Mouse (Mus musculus) neural tube, embryonic 14.5 days (tissue): Measurements from ENCODE around the gene Rnasel. TPM values are rescaled to one million over a fixed set of nuclear protein-coding genes. Genes with fewer than 3 reads are reported as not detected.
A peak's percentile ranks its signal among the peaks of the same experiment; 100 is the strongest.

Source experiments
- ATAC-seq: fragments of 200-750 bp; cut with Nextera tagmentation; 2 replicates; pipeline ENCODE4 v1.8.0; 2017; ENCODE audit warnings: low read depth, mild to moderate bottlenecking, moderate TSS enrichment, moderate library complexity
- H3K27ac ChIP-seq: fragments of 300-500 bp; sonication (generic); 2 replicates; pipeline ENCODE4 v1.5.1; 2014; ENCODE audit warnings: low read depth, mild to moderate bottlenecking, control low read depth, low read length, moderate library complexity, mixed read lengths
- H3K27me3 ChIP-seq: fragments of 300-500 bp; sonication (generic); 2 replicates; pipeline ENCODE4 v1.6.1; 2014; ENCODE audit warnings: low read length; ENCODE audit not compliant: control insufficient read depth, insufficient read depth
- H3K36me3 ChIP-seq: fragments of 300-500 bp; sonication (generic); 2 replicates; pipeline ENCODE4 v1.6.1; 2014; ENCODE audit warnings: low read length, mixed read lengths; ENCODE audit not compliant: control insufficient read depth, insufficient read depth
- H3K4me1 ChIP-seq: fragments of 300-500 bp; sonication (generic); 2 replicates; pipeline ENCODE4 v1.6.1; 2014; ENCODE audit warnings: low read length; ENCODE audit not compliant: control insufficient read depth, insufficient read depth
- H3K4me2 ChIP-seq: fragments of 300-500 bp; sonication (generic); 2 replicates; pipeline ENCODE4 v1.6.1; 2014; ENCODE audit warnings: mild to moderate bottlenecking, low read depth, low read length, control low read depth
- H3K4me3 ChIP-seq: fragments of 300-500 bp; sonication (generic); 2 replicates; pipeline ENCODE4 v1.5.1; 2014; ENCODE audit warnings: low read depth, low read length, control low read depth, mixed read lengths
- H3K9ac ChIP-seq: fragments of 300-500 bp; sonication (generic); replicated peaks from 2 replicates; pipeline ENCODE4 v1.6.1; 2014; ENCODE audit warnings: low read depth, mild to moderate bottlenecking, control low read depth, low read length, mixed read lengths
- H3K9me3 ChIP-seq: fragments of 300-500 bp; sonication (generic); 2 replicates; pipeline ENCODE4 v1.6.1; 2016; ENCODE audit warnings: low read length; ENCODE audit not compliant: control insufficient read depth
- WGBS: fragments of 180-500 bp; shearing (Covaris S2); extraction: QIAGEN DNeasy Blood & Tissue Kit; methylation state at CpG from one replicate; pipeline ENCODE4 v1.1.7; 2014; 5-methylcytosine and 5-hydroxymethylcytosine counted together
- polyA plus RNA-seq: library from polyadenylated mRNA; unstranded; fragments of >200 nt; fragmentation: Nextera tagmentation; extraction: Ambion mirVana; gene quantifications from 2 replicates; pipeline ENCODE4 v1.2.1, GENCODE M21; 2014

The Rnasel gene
- 38.0 and 41.1 TPM in 2 replicates for polyA plus RNA-seq

DNA sequence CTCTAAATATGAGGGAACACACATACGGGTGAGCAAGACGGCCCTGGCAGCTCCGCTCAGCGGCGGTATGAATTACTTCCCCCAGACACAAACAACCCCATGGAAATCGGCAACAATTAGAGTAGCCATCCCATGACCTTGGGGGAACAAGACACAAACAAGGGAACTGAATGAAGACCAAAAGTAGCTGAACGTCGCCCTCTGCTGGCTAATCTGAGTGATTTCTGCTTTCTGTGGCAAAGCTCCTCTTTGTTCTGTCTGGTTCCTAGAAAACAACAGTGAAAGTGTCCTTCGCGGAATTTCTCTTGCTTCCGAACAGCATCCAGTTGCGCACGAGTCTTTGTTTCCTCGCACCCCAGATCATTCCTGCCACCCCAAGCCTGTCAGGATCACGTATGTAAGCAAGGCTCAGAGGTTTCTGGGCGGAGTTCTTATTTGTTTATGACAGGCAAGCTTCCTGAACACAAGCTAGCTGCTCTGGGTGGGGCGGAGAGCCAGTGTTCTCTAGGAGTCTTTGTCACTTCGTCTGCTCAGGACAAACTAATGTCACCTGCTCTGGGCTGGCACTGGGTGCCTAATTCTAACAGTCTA is at the start of gene Rnasel:
TSS of gene Rnasel (plus strand) at position 216 of the 591 bp plus-strand sequence.
- ATAC-seq, result peak; percentile 63
- Histone ChIP-seq H3K4me2 (peak within 1 kb of the TSS; percentile 66), H3K9ac (peak within 1 kb of the TSS; percentile 39), H3K9me3 (no peaks in the 10 kb centered on the region), H3K27me3 (no peaks in the 10 kb centered on the region), H3K27ac (peak within 1 kb of the TSS; percentile 73), H3K36me3 (no peaks in the 10 kb centered on the region), H3K4me3 (peak within 1 kb of the TSS; percentile 29), H3K4me1 (peaks cover 20% of the 10 kb centered on the region)
- 3% methylated on average over 18 of the region's 18 CpGs for WGBS

DNA sequence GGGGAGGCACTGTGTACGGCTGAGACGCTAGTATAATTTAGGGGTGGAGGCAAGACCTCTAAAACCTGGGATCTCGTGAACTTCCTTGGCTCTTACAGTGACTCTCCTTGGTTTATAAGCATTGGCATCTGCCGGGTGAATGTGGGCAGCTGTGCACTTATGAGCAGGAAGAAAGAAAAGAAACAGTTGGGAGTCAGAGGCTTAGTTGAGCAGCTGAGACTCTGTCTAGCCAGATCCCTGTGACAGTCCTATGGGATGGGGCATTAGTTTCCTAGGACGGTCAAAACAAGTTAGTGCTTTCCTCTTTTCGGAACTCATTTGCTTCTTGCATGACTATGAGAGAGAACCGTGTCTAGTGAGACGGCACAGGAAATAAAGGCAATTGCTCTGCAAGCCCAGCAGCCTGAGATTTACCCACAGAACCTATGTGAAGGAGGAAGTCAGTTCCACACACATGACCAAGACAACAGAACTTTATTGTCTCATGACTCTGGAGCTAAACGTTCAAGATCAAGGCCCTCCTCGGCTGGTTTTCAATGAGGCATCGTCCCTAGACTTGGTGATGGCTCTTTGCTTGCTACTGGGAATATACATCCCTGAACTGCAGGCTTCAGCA is 48.7 kb upstream of the Rnasel start:
- no peak overlapping the region for H3K4me2 ChIP-seq
- H3K27me3 ChIP-seq, result no peaks in the 10 kb centered on the region
- no peak overlapping the region for H3K4me3 ChIP-seq
- H3K36me3 ChIP-seq, result no peaks in the 10 kb centered on the region
- H3K4me1 ChIP-seq, result peaks cover 9% of the 10 kb centered on the region; the same call in 1 of the 2 replicates
- no peaks in the 10 kb centered on the region for H3K9me3 ChIP-seq
- no peak for ATAC-seq
- 81% methylated on average over 11 of the region's 11 CpGs for WGBS
- no peak overlapping the region for H3K27ac ChIP-seq
- H3K9ac ChIP-seq, result no peak overlapping the region

DNA sequence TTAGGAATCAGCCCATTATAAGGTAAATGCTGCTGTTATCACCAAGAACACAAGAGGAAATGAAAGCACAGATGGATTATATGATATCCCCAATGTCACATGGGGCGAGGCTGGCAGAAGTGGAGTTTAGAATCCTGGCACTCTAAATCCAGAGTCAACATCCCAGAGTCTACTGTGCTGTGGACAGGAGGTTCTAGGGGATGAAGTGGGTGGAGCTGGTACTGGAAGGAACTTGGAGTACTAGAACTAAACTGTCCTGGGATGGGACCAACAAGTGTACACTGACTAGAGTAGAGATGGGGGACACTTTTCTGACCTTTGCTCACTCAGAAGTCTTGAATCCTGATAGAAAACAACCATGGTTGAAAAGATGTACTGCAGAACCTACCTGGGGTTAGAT is 47.8 kb upstream of the Rnasel start:
- H3K9ac ChIP-seq, result no peak overlapping the region
- no peaks in the 10 kb centered on the region for H3K27me3 ChIP-seq
- H3K4me2 ChIP-seq, result no peak overlapping the region
- H3K27ac ChIP-seq, result no peak overlapping the region
- H3K36me3 ChIP-seq, result no peaks in the 10 kb centered on the region
- H3K4me3 ChIP-seq, result no peak overlapping the region
- 92% methylated on average over 1 of the region's 1 CpGs for WGBS
- no peaks in the 10 kb centered on the region for H3K9me3 ChIP-seq
- peaks cover 9% of the 10 kb centered on the region; the same call in 1 of the 2 replicates for H3K4me1 ChIP-seq
- no peak for ATAC-seq

GRCm38 (mm10) chr1:153702166-153702852 is 46.9 kb upstream of the Rnasel start:
- no peaks in the 10 kb centered on the region for H3K36me3 ChIP-seq
- no peaks in the 10 kb centered on the region for H3K27me3 ChIP-seq
- no peak overlapping the region for H3K4me2 ChIP-seq
- no peak overlapping the region for H3K4me3 ChIP-seq
- no peaks in the 10 kb centered on the region for H3K9me3 ChIP-seq
- H3K4me1 ChIP-seq, result peaks cover 9% of the 10 kb centered on the region; the same call in 1 of the 2 replicates
- no peak for ATAC-seq
- H3K9ac ChIP-seq, result no peak overlapping the region
- WGBS, result 78% methylated on average over 8 of the region's 8 CpGs
- H3K27ac ChIP-seq, result no peak overlapping the region

GRCm38 (mm10) chr1:153702853-153703410 is 46.3 kb upstream of the Rnasel start:
- no peaks in the 10 kb centered on the region for H3K27me3 ChIP-seq
- H3K9ac ChIP-seq, result no peak overlapping the region
- no peak overlapping the region for H3K27ac ChIP-seq
- H3K4me3 ChIP-seq, result no peak overlapping the region
- WGBS, result 41% methylated on average over 8 of the region's 8 CpGs
- H3K36me3 ChIP-seq, result no peaks in the 10 kb centered on the region
- peaks cover 6% of the 10 kb centered on the region; the same call in 1 of the 2 replicates for H3K4me1 ChIP-seq
- H3K9me3 ChIP-seq, result no peaks in the 10 kb centered on the region
- ATAC-seq, result 0 out of 2 replicates have a peak, but pooled peaks have one; percentile 22
- no peak overlapping the region for H3K4me2 ChIP-seq

DNA sequence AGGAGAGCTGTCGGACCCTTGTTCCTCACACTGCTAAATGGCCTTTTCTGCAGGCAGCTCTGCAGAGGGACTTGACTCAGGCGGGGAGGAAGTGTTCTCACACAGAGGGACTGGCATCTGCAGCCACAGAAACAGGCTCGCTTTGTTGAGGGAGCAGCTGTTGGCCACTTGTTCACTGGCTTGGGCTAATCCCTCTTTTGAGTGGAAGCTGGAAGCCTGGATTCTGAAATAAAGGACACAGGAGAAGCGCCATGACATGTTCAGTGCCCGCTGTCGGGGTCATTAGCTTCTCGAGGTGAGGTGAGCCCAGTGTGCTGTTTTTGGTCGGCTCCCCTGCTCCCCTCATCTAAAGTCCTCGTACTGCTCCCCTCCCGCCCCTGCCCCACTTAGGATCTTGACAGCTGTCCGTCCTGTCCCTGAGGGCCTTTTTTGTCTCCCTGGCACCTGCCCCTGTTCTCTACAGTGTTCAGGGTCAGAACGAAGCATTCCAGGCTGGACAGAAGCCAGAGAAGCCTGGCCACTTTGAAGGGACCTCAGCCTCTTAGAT is 45.7 kb upstream of the Rnasel start:
- H3K9me3 ChIP-seq, result no peaks in the 10 kb centered on the region
- H3K27ac ChIP-seq, result no peak overlapping the region
- H3K4me1 ChIP-seq, result peaks cover 6% of the 10 kb centered on the region; the same call in 1 of the 2 replicates
- H3K27me3 ChIP-seq, result no peaks in the 10 kb centered on the region
- WGBS, result 6% methylated on average over 12 of the region's 12 CpGs
- ATAC-seq, result peak; percentile 66
- H3K36me3 ChIP-seq, result no peaks in the 10 kb centered on the region
- no peak overlapping the region for H3K4me3 ChIP-seq
- H3K4me2 ChIP-seq, result peak overlapping the region; percentile 6; the same call in 1 of the 2 replicates
- no peak overlapping the region for H3K9ac ChIP-seq

DNA sequence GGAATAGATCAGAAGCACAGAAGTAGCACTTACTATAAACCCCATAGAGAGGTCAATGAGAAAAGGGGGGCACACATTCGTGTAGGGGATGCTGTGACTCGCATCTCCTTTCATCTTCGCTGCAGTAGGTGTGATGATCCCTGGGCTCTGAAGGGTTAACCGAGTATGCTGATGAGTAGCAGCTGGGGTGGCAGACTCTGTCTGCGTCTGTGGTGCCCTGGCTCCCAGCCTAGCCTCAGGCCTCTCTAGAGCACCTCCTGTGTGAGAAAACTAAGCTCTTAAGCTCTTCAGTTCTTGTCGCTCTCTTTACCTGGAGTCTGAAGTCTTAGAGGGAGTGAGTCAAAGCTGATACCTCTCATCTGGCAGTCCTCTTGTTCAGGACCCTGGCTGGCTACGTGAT is 45.1 kb upstream of the Rnasel start:
- peak; percentile 45; the same call in 1 of the 2 replicates for ATAC-seq
- Histone ChIP-seq H3K9ac (no peak overlapping the region), H3K4me1 (peaks cover 6% of the 10 kb centered on the region; the same call in 1 of the 2 replicates), H3K4me2 (no peak overlapping the region), H3K4me3 (no peak overlapping the region), H3K9me3 (no peaks in the 10 kb centered on the region), H3K27me3 (no peaks in the 10 kb centered on the region), H3K36me3 (no peaks in the 10 kb centered on the region), H3K27ac (no peak overlapping the region)
- 15% methylated on average over 7 of the region's 7 CpGs for WGBS

DNA sequence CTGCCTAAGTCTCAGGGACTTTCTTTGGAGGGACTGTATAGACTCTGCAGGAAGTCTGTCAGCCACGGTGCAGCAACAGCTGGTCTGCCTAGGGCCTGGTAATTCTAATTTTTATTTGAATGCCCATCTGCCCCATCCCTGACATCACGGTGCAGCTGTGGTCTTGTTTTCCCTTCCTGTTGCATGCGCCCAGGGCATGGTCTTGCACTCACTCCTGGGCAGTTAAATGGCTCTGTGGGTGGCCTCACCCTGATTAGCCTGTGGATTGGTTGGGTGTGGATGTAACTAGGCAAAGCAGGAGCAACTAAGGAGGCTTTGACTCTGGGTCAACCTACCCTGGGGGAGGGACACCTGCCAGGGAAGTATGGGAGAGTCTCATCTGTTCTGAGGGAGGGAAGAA is 44.2 kb upstream of the Rnasel start:
- no peaks in the 10 kb centered on the region for H3K27me3 ChIP-seq

More for the DNA sequence above, 44.2 kb upstream of the Rnasel start:
- Histone ChIP-seq H3K36me3 (no peaks in the 10 kb centered on the region), H3K9ac (no peak overlapping the region), H3K27ac (no peak overlapping the region), H3K4me2 (no peak overlapping the region), H3K4me3 (no peak overlapping the region), H3K9me3 (no peaks in the 10 kb centered on the region), H3K4me1 (peaks cover 6% of the 10 kb centered on the region; the same call in 1 of the 2 replicates)
- ATAC-seq, result no peak
- 18% methylated on average over 3 of the region's 3 CpGs for WGBS
